In genomic region chr10:99385854-99386253, GRCm38 (mm10) we compare ENCODE assay signal across 23 mouse cellular contexts.
A peak's percentile ranks its signal among the peaks of the same experiment; 100 is the strongest.
DNase-seq lines count a peak whose midpoint lies in the region; ATAC-seq and TF ChIP-seq lines count a peak whose summit lies in the region.
"Had no signal": no experiment of that assay in that cellular context is flagged by ENCODE, and none has a peak within 500 bp of the region (broad histone marks: within the 10 kb centered on the region; RNA-seq: fewer than 3 reads in every experiment).

No protein-coding gene starts in this region.

- H3K27me3 ChIP-seq in limb, embryonic 10.5 days (ENCODE audit: low read depth, poor library complexity, severe bottlenecking) = no peaks in the 10 kb centered on the region
- no peaks in the 10 kb centered on the region; the same call in 1 of the 2 replicates for H3K27me3 ChIP-seq in thymus, adult 2 months (ENCODE audit: control insufficient read depth, insufficient read depth, low read length)
- no peaks in the 10 kb centered on the region for H3K27me3 ChIP-seq in midbrain, embryonic 11.5 days (ENCODE audit: control insufficient read depth, insufficient read depth, low read length)
- no peaks in the 10 kb centered on the region for H3K27me3 ChIP-seq in midbrain, embryonic 16.5 days (ENCODE audit: control insufficient read depth, insufficient read depth, low read depth, low read length)
- H3K27me3 ChIP-seq: forebrain, embryonic 12.5 days; heart, embryonic 13.5 days; neural tube, embryonic 15.5 days had no signal

- no peak overlapping the region for H3K4me2 ChIP-seq in midbrain, embryonic 11.5 days
- H3K4me2 ChIP-seq in midbrain, embryonic 16.5 days (ENCODE audit: low read length) = no peak overlapping the region
- H3K4me2 ChIP-seq: forebrain, embryonic 12.5 days; heart, embryonic 13.5 days; limb, embryonic 12.5 days; neural tube, embryonic 15.5 days had no signal

- ATAC-seq in midbrain, embryonic 11.5 days (ENCODE audit: low FRiP score) = no peak
- no peak for ATAC-seq in midbrain, embryonic 16.5 days

- WGBS in limb, embryonic 10.5 days = 76% methylated on average over 6 of the region's 6 CpGs
- 8% methylated on average over 6 of the region's 6 CpGs for WGBS in thymus, adult 2 months
- WGBS in midbrain, embryonic 11.5 days = 85% methylated on average over 6 of the region's 6 CpGs
- 89% methylated on average over 6 of the region's 6 CpGs for WGBS in midbrain, embryonic 16.5 days

- DNase-seq in CD4-positive helper T cell, adult 2 months (ENCODE audit: low read depth, low spot score) = peak; percentile 85
- peak; percentile 51 to 69 for DNase-seq in CD8-positive naive resting alpha-beta T cell, adult 2 months (ENCODE audit: low read depth in 2 of 2, low spot score in 2 of 2)
- no peak for DNase-seq in limb, embryonic 10.5 days (ENCODE audit: low spot score)
- DNase-seq in thymus, adult 2 months = peak; percentile 13
- no peak for DNase-seq in lung, postnatal 36 days
- DNase-seq in midbrain, embryonic 11.5 days (ENCODE audit: low spot score, missing footprints) = no peak
- no peak for DNase-seq in layer of hippocampus, postnatal 10 days (ENCODE audit: low spot score in 2 of 2)
- DNase-seq: adrenal gland, postnatal 36 days; cerebellum, adult 9-10 months; embryo, embryonic 11 days; gastrocnemius, postnatal 36 days; heart, postnatal 4 days; kidney, adult 9 months; lung, postnatal 10 days; retina, postnatal 1 day; right cerebral cortex, postnatal 4 days had no signal

- no peak for TF ChIP-seq POLR2A in thymus, adult 2 months (IDR thresholded peaks at IDR 0.05; ENCODE audit: control insufficient read depth, extremely low read depth, insufficient read depth, low read length, poor library complexity)

- no peak for TF ChIP-seq CTCF in thymus, adult 2 months (IDR thresholded peaks at IDR 0.05; ENCODE audit: borderline replicate concordance, control insufficient read depth, extremely low read depth, insufficient read depth, low read length, poor library complexity)

- H3K4me1 ChIP-seq in limb, embryonic 10.5 days = peaks cover 57% of the 10 kb centered on the region
- H3K4me1 ChIP-seq in thymus, adult 2 months (replicated peaks; ENCODE audit: control insufficient read depth, insufficient read depth, low read length) = peaks cover 3% of the 10 kb centered on the region; the same call in 1 of the 2 replicates
- H3K4me1 ChIP-seq in midbrain, embryonic 11.5 days (ENCODE audit: control insufficient read depth, insufficient read depth, low read length) = no peaks in the 10 kb centered on the region
- H3K4me1 ChIP-seq in midbrain, embryonic 16.5 days (ENCODE audit: control insufficient read depth, insufficient read depth, low read length) = no peaks in the 10 kb centered on the region
- H3K4me1 ChIP-seq: neural tube, embryonic 15.5 days had no signal

- H3K36me3 ChIP-seq in limb, embryonic 10.5 days = no peaks in the 10 kb centered on the region
- no peaks in the 10 kb centered on the region for H3K36me3 ChIP-seq in thymus, adult 2 months (ENCODE audit: control insufficient read depth, insufficient read depth, low read length)
- no peaks in the 10 kb centered on the region for H3K36me3 ChIP-seq in midbrain, embryonic 11.5 days (ENCODE audit: control insufficient read depth, insufficient read depth, low read length)
- no peaks in the 10 kb centered on the region for H3K36me3 ChIP-seq in midbrain, embryonic 16.5 days (ENCODE audit: control insufficient read depth, insufficient read depth, low read length)
- H3K36me3 ChIP-seq: forebrain, embryonic 12.5 days; heart, embryonic 13.5 days; limb, embryonic 12.5 days; neural tube, embryonic 15.5 days had no signal

- no peak overlapping the region for H3K4me3 ChIP-seq in limb, embryonic 10.5 days
- no peak overlapping the region for H3K4me3 ChIP-seq in thymus, adult 2 months (ENCODE audit: control insufficient read depth, insufficient read depth, low read length)
- no peak overlapping the region for H3K4me3 ChIP-seq in midbrain, embryonic 11.5 days (ENCODE audit: low read depth, low read length)
- H3K4me3 ChIP-seq in midbrain, embryonic 16.5 days (ENCODE audit: low read depth, low read length) = no peak overlapping the region
- H3K4me3 ChIP-seq: forebrain, embryonic 12.5 days; heart, embryonic 13.5 days; layer of hippocampus, adult 2 months; limb, embryonic 12.5 days; neural tube, embryonic 15.5 days had no signal

- no peaks in the 10 kb centered on the region for H3K9me3 ChIP-seq in limb, embryonic 10.5 days (replicated peaks)
- no peaks in the 10 kb centered on the region for H3K9me3 ChIP-seq in midbrain, embryonic 11.5 days (ENCODE audit: control insufficient read depth, low read length)
- H3K9me3 ChIP-seq in midbrain, embryonic 16.5 days (replicated peaks; ENCODE audit: control insufficient read depth, low read length, poor library complexity, severe bottlenecking) = no peaks in the 10 kb centered on the region
- H3K9me3 ChIP-seq: forebrain, embryonic 12.5 days; heart, embryonic 13.5 days; limb, embryonic 12.5 days; neural tube, embryonic 15.5 days had no signal

- H3K9ac ChIP-seq in midbrain, embryonic 11.5 days (ENCODE audit: low read length) = no peak overlapping the region
- no peak overlapping the region for H3K9ac ChIP-seq in midbrain, embryonic 16.5 days (ENCODE audit: low read depth, low read length)
- H3K9ac ChIP-seq: forebrain, embryonic 12.5 days; heart, embryonic 13.5 days; limb, embryonic 12.5 days; liver, embryonic 14.5 days; neural tube, embryonic 15.5 days had no signal

- H3K27ac ChIP-seq in limb, embryonic 10.5 days = peak overlapping the region; percentile 76
- H3K27ac ChIP-seq in thymus, adult 2 months (ENCODE audit: control insufficient read depth, insufficient read depth, low read length) = no peak overlapping the region
- H3K27ac ChIP-seq in midbrain, embryonic 11.5 days (ENCODE audit: low read depth, low read length) = no peak overlapping the region
- H3K27ac ChIP-seq in midbrain, embryonic 16.5 days (ENCODE audit: low read length) = no peak overlapping the region
- H3K27ac ChIP-seq: forebrain, embryonic 12.5 days; heart, embryonic 13.5 days; layer of hippocampus, adult 2 months; liver, embryonic 14.5 days; neural tube, embryonic 15.5 days had no signal

Comparison
In these comparisons a context has a peak if more than half of its experiments do, and no peak if none do; other contexts are left out.
1. DNase-seq: peak in CD4-positive helper T cell, adult 2 months (single experiment), CD8-positive naive resting alpha-beta T cell, adult 2 months (2 of 2) and thymus, adult 2 months (single experiment); none in limb, embryonic 10.5 days (single experiment), lung, postnatal 36 days (single experiment), midbrain, embryonic 11.5 days (single experiment) and layer of hippocampus, postnatal 10 days (0 of 2).